Mouse (Mus musculus): ENCODE results near the gene Gm21964. TPM values are rescaled to one million over a fixed set of nuclear protein-coding genes. Genes with fewer than 3 reads are reported as not detected.

Gm21964 gene
- total RNA-seq, 2 experiments from 2014 or later: not detected

Other genes with a start within 250 kb of the Gm21964 start
- gene Phlpp2, start 232.7 kb upstream of the Gm21964 start, total RNA-seq (2021): 10 to 100 TPM; 25.0 to 31.4 TPM
- not detected for gene Marveld3, start 139.0 kb upstream of the Gm21964 start, total RNA-seq (2021)
- gene Tat, start 110.8 kb upstream of the Gm21964 start, total RNA-seq (2021): under 1 TPM in 1 of 2 experiments, not detected in 1; 0.32 TPM
- gene Chst4, start 61.5 kb upstream of the Gm21964 start, total RNA-seq (2021): under 1 TPM in 1 of 2 experiments, not detected in 1; 0.17 TPM
- 10 to 100 TPM; 26.8 to 27.4 TPM for gene Zfp612, start 21.5 kb upstream of the Gm21964 start, total RNA-seq (2021)
- gene Gm17720, start 1.5 kb downstream of the Gm21964 start, total RNA-seq (2021): not detected
- gene Calb2, start 67.0 kb downstream of the Gm21964 start, total RNA-seq (2021): 10 to 100 TPM; 44.3 to 51.0 TPM
- gene Cmtr2, start 114.5 kb downstream of the Gm21964 start, total RNA-seq (2021): 1 to 10 TPM; 5.3 to 6.8 TPM
- under 1 TPM; 0.37 to 0.43 TPM for gene Hydin, start 165.8 kb downstream of the Gm21964 start, total RNA-seq (2021)

All from layer of hippocampus, postnatal 36 days (tissue).